Mouse (Mus musculus) liver, embryonic 14.5 days (tissue): ENCODE results near the gene Isy1.

Experiments used
- CTCF ChIP-seq: IDR thresholded peaks from 2 replicates; pipeline ENCODE4 v1.5.1; 2016; ENCODE audit warnings: antibody characterized with exemption, low read depth, control low read depth
- EP300 ChIP-seq: IDR thresholded peaks from 2 replicates; pipeline ENCODE4 v1.6.1; 2016; ENCODE audit warnings: antibody characterized with exemption, low read depth

GRCm38 (mm10) chr6:87774909-87775308 is 63.7 kb downstream of the Isy1 start:
- no peak for TF ChIP-seq CTCF
- TF ChIP-seq EP300 = no peak
